Mouse (Mus musculus): ENCODE results near the gene Stx1b. TPM values are rescaled to one million over a fixed set of nuclear protein-coding genes. Genes with fewer than 3 reads are reported as not detected.

Stx1b gene
- polyA plus RNA-seq, 1 experiment from 2014 or later = 7.4 TPM

DNA sequence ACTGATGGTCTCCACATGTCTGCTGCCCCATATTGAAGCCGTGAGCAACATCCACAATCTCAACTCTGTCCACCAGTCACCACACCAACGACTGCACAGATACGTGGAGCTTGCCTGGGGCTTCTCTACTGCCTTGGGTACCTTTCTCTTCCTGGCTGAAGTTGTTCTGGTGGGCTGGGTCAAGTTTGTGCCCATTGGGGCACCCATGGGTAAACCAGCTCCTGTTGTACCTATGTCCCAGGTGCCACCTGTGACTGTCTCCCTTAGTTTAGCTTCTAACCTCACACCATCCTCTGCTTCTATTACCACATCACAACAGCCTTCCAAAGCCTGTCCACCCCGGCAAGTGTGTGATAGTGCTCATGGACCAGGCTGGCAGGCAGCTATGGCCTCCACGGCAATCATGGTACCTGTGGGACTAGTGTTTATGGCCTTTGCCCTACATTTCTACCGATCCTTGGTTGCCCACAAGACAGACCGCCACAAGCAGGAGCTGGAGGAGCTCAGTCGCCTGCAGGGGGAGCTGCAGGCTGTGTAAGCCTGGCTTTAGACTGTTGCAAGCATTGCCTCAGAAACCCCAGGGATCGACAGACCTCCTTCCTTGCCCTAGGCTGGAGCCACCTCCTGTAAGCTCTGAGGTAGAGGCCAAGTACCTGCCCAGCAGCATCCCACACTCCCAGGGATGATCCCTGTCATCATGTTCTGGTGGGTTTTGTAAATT is 50.5 kb downstream of the Stx1b start:
- H3K4me2 ChIP-seq = no peak overlapping the region
- no peak overlapping the region for H3K27ac ChIP-seq
- no peaks in the 10 kb centered on the region for H3K9me3 ChIP-seq
- no peak overlapping the region for H3K9ac ChIP-seq
- no peaks in the 10 kb centered on the region for H3K27me3 ChIP-seq
- H3K4me1 ChIP-seq = peaks cover 36% of the 10 kb centered on the region
- 39% methylated on average over 9 of the region's 9 CpGs for WGBS
- 0 out of 2 replicates have a peak, but pooled peaks cover 5% of the 10 kb centered on the region for H3K36me3 ChIP-seq
- H3K4me3 ChIP-seq = no peak overlapping the region
- ATAC-seq (ENCODE audit: insufficient number of reproducible peaks, insufficient read depth, low FRiP score, low TSS enrichment, low read depth) = no peak

DNA sequence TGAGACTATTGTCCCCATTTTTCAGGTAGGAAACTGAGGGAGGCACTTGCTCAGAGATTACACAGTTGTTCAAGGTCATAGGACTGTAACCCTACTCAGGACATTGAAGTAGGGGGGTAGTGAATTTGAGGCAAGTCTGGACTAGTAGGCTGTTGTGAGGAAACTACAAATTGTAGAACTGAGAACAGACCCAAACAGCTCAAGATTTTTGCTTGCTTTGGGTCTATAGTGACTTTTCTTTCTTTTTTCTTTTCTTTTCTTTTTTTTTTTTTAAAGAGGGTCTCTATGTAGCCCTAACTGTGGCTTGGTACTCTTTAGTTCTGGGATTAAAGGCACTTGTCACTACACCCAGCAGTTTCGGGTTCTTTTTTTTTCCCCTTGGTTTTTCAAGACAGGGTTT is 51.8 kb downstream of the Stx1b start:
- H3K4me3 ChIP-seq = no peak overlapping the region
- H3K4me1 ChIP-seq = peaks cover 36% of the 10 kb centered on the region
- peaks cover 11% of the 10 kb centered on the region for H3K36me3 ChIP-seq
- no peak overlapping the region for H3K27ac ChIP-seq
- H3K9me3 ChIP-seq = no peaks in the 10 kb centered on the region
- WGBS = 94% methylated on average over 1 of the region's 1 CpGs
- no peak overlapping the region for H3K9ac ChIP-seq
- no peak overlapping the region for H3K4me2 ChIP-seq
- no peak for ATAC-seq (ENCODE audit: insufficient number of reproducible peaks, insufficient read depth, low FRiP score, low TSS enrichment, low read depth)
- no peaks in the 10 kb centered on the region for H3K27me3 ChIP-seq

DNA sequence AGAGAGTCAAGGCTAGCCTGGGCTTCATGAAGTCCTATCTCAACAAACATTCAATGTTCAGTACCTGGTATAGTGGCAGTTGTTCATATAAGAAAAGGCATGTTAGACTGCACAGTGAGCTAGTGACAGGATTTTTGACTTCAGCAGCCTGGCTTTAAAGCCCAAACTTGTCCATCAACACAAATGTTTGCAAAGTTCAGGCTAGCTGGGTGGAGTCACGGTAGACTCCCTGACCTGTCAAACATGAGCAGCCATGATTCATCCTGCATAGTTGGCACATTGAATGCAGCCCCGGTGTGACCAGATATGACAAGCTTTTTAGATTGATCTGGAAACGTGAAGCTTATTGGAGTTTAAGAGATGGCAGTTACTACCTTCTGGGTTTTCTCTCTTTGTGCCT is 52.3 kb downstream of the Stx1b start:
- 68% methylated on average over 3 of the region's 3 CpGs for WGBS
- Histone ChIP-seq H3K27me3 (no peaks in the 10 kb centered on the region), H3K4me1 (peaks cover 36% of the 10 kb centered on the region), H3K9me3 (no peaks in the 10 kb centered on the region), H3K9ac (no peak overlapping the region), H3K27ac (no peak overlapping the region), H3K36me3 (peaks cover 15% of the 10 kb centered on the region), H3K4me2 (no peak overlapping the region), H3K4me3 (no peak overlapping the region)
- no peak for ATAC-seq (ENCODE audit: insufficient number of reproducible peaks, insufficient read depth, low FRiP score, low TSS enrichment, low read depth)

DNA sequence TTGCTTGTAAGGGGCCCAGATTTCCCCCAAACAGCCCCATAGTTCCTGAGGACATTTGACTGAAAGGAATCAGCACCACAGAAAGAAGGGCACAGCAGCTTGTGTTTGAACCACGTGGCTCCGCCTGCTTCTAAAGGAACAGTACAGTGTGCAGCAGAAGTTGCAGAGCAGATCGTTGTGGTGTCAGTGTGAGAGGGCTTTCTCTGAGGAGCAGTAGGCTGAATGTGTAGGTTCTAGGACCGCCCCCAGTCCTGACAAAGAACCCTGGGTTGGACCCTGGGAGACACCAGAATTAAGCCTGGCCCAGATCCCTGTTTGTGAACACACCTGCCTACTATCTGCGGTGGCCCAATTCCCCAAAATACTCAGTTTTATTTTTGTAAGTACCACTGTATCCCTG is 53.1 kb downstream of the Stx1b start:
- 0 out of 2 replicates have a peak overlapping the region, but pooled peaks have one; percentile 94 for H3K27ac ChIP-seq
- 70% methylated on average over 5 of the region's 5 CpGs for WGBS
- H3K9ac ChIP-seq = peak overlapping the region; percentile 92; the same call in 1 of the 2 replicates
- peaks cover 23% of the 10 kb centered on the region for H3K36me3 ChIP-seq
- H3K9me3 ChIP-seq = no peaks in the 10 kb centered on the region
- H3K4me2 ChIP-seq = peak overlapping the region; percentile 93
- H3K27me3 ChIP-seq = no peaks in the 10 kb centered on the region
- no peak for ATAC-seq (ENCODE audit: insufficient number of reproducible peaks, insufficient read depth, low FRiP score, low TSS enrichment, low read depth)
- H3K4me3 ChIP-seq = peak overlapping the region; percentile 63; the same call in 1 of the 2 replicates
- H3K4me1 ChIP-seq = peaks cover 36% of the 10 kb centered on the region

DNA sequence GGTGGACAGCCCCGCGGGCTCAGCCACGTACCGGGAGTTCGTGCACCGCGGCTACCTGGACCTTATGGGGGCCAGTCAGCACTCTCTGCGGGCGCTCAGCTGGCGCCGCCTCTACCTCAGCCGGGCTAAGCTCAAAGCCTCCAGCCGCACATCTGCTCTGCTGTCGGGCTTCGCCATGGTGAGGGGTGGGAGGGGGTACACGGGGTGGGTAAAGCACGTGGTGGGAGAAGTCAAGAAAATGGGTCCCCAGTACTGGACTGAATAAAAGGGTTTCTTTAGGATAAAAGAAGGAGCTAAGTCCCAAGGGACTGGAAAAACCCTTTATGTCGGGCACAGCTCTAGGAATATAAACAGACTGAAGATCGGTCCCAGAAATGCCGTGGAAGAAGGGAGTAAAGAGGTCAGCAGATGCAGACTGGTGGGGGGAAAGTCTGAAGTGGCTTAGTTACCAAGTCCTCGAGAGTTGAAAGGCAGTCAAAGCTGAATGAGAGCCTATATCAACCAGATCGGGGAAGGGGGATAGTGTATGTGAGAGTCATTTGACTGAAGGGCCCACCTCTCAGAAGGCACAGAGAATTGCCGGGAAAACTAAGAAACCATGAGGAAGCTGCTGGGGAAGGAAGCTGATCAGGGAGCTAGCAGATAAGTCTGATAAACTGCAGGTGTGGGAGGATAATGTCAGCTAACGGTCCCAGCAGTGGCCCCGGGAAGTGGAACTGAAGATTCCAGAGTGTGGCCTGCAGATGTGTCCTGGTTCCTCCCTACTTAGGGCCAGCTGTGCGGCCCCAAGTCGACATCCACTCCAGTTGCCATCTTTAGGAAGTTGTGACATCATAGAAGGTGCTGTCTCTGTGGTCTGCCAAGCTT is 54.1 kb downstream of the Stx1b start:
- peak; percentile 21; the same call in 1 of the 2 replicates for ATAC-seq (ENCODE audit: insufficient number of reproducible peaks, insufficient read depth, low FRiP score, low TSS enrichment, low read depth)
- Histone ChIP-seq H3K36me3 (peaks cover 33% of the 10 kb centered on the region), H3K27ac (peak overlapping the region; percentile 94), H3K27me3 (no peaks in the 10 kb centered on the region), H3K4me1 (peaks cover 31% of the 10 kb centered on the region), H3K4me3 (peak overlapping the region; percentile 63), H3K9ac (peak overlapping the region; percentile 92), H3K9me3 (no peaks in the 10 kb centered on the region), H3K4me2 (peak overlapping the region; percentile 93)
- 3% methylated on average over 27 of the region's 27 CpGs for WGBS

DNA sequence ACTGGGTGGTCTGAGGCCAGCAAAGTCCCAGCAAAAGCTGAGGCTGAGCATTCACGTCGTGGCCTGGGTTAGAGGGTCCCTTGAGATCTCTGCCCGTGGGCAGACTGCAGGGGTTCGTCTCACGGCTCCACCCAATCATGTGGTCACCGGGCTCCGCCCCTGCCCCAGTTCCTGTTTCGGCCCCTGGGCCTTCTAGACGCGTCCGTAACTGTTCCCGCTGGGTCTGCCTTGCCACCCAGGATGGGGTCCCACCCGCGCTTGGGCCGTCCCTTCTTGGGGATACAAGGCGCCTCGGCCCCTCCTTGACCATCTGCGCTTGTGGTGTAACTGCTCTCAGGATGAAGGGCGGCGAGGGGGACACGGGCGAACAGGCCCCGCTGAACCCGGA is 54.7 kb downstream of the Stx1b start, which contains the start of gene Orai3:
Gene Orai3, plus strand, starts transcription at position 165 of the 388 bp plus-strand sequence.
- H3K9me3 ChIP-seq = no peaks in the 10 kb centered on the region
- WGBS = 1% methylated on average over 24 of the region's 24 CpGs
- peaks cover 39% of the 10 kb centered on the region for H3K36me3 ChIP-seq
- peak within 1 kb of the TSS; percentile 94 for H3K27ac ChIP-seq
- H3K27me3 ChIP-seq = no peaks in the 10 kb centered on the region
- H3K4me3 ChIP-seq = peak within 1 kb of the TSS; percentile 63
- peaks cover 31% of the 10 kb centered on the region for H3K4me1 ChIP-seq
- peak; percentile 67 for ATAC-seq (ENCODE audit: insufficient number of reproducible peaks, insufficient read depth, low FRiP score, low TSS enrichment, low read depth)
- peak within 1 kb of the TSS; percentile 93 for H3K4me2 ChIP-seq
- H3K9ac ChIP-seq = peak within 1 kb of the TSS; percentile 92

DNA sequence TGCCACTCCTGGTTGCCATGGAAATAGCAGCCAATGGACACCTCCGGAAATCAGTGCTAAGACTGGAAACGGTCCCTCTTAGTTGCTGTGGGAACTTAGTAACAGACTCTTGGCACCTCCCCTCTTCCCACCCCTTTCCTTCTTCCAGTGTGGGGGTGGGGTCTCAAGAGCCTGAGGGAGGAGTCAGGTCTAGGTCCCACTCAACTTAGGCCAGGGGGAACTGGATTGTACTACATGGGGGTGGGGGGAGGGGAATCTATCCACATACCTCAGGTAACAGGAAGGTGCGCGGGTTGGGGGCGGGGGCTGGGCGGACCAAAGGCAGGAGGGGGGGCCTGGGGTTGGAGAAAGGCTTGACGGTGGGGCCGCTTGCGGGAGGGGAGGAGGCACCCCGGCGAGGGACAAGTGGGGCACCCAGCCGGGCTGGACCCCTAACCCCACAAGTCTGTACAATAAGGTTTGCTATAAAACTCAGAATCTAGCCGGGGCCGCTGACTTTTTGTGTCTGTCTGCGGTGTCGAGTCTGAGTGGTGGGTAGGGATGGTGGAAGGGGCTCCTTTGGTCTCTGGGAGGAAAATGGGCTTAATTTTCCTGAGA is 55.3 kb downstream of the Stx1b start:
- H3K9ac ChIP-seq = peak overlapping the region; percentile 92

DNA sequence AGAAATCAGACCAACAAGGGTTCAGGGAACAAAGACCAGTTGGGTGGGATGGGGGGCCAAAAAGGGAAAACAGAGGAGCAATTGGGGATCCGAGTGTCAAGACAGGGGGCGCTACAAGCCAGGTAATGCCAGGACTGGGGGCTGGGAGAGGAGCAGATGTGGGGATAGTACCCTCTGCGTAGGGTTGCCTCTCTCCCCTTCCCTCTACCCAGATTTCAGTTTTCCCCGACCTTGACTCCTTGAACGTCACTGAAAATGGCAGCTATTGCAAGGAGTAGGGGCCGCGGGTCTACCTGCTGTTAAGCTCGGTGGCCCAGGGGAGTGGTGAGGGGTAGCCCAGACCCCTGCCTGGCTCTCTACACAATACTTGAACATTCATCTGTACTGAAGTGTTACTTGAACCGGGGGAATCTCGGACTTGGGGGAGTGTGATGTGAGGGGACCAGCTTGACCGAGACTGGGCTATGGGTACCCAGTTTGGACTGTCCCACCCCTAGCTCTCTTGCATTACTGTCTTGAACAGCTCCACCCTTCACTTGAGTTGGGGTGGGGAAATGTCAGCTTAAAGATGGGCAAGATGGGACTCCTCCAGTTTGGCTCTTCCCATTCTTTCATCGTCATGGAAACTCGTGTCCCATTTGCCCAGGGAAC is 55.9 kb downstream of the Stx1b start:
- H3K9ac ChIP-seq = no peak overlapping the region
- H3K36me3 ChIP-seq = peaks cover 51% of the 10 kb centered on the region
- H3K9me3 ChIP-seq = no peaks in the 10 kb centered on the region
- H3K4me1 ChIP-seq = peaks cover 27% of the 10 kb centered on the region
- peak overlapping the region; percentile 94 for H3K27ac ChIP-seq
- no peak; the same call in 1 of the 2 replicates for ATAC-seq (ENCODE audit: insufficient number of reproducible peaks, insufficient read depth, low FRiP score, low TSS enrichment, low read depth)
- no peaks in the 10 kb centered on the region for H3K27me3 ChIP-seq
- H3K4me3 ChIP-seq = peak overlapping the region; percentile 63
- WGBS = 48% methylated on average over 13 of the region's 13 CpGs
- peak overlapping the region; percentile 93 for H3K4me2 ChIP-seq

More for the DNA sequence above, 55.3 kb downstream of the Stx1b start:
- under 1% methylated on average over 16 of the region's 16 CpGs for WGBS
- peak overlapping the region; percentile 63 for H3K4me3 ChIP-seq
- H3K4me2 ChIP-seq = peak overlapping the region; percentile 93
- H3K27me3 ChIP-seq = no peaks in the 10 kb centered on the region
- no peaks in the 10 kb centered on the region for H3K9me3 ChIP-seq
- peaks cover 30% of the 10 kb centered on the region for H3K4me1 ChIP-seq
- ATAC-seq (ENCODE audit: insufficient number of reproducible peaks, insufficient read depth, low FRiP score, low TSS enrichment, low read depth) = peak; percentile 87
- H3K36me3 ChIP-seq = peaks cover 45% of the 10 kb centered on the region
- peak overlapping the region; percentile 94 for H3K27ac ChIP-seq

DNA sequence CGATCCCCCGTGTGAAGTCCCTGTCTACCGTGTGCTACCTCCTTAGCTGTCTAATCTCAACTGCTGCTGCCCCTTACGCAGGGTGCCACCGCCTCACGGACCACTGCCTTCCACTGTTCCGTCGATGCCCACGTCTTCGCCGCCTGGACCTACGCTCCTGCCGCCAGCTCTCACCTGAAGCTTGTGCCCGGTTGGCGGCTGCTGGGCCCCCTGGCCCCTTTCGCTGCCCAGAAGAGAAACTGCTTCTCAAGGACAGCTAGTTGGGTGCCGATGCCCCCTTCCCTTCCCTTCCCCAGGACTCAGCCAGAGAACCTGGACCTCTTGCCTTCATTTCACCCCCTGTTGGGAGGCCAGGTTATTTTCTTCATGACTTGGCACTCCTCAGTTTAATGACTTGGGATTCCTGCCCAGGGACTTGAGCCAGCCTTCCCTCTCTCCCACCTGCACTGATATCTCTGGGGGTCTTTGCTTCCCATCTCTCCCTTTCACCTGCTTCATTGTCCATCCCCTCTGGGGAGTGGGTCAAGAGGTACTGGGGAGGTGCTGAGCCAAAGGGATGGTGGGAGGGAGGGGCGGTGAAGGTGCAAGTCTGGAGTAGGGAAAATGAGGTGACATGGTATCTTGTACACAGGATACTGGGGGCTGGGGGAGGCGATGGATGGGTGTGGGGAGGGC is 56.5 kb downstream of the Stx1b start:
- WGBS = 92% methylated on average over 19 of the region's 19 CpGs

DNA sequence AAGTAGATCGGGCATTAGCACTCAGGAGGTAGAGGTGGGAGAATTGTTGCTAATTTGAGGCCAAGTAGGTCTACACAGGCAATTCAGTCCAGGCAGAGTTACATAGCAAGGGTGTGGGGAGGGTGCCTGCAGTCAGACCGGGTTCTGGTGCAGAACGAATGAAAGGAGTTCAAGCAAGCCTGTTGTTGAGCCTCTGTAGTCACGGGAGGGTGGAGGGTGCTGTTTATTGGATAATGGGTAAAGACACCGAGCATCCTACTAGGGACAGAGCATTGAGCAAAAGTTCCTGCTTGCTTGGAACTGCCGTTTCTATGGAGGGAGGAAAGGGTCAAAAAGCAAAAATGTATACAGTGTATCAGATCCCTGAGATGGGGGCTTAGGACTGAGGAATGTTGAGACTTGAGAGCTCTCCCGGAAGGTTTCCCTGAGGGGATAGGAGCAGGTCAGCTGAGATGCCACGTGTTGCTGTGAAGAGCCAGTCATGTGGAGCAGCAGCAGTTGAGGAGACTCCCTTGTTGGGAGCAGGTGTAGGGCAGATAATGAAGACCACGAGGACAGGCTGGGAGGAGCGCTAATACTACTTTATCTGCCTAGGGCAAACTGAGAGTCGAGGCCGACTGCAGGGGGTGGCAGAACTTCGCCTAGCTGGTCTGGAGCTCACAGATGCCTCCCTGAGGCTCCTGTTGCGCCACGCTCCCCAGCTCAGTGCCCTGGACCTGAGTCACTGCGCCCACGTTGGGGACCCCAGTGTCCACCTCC is 57.3 kb downstream of the Stx1b start:
- Histone ChIP-seq H3K36me3 (peaks cover 61% of the 10 kb centered on the region), H3K27ac (no peak overlapping the region), H3K4me1 (peaks cover 27% of the 10 kb centered on the region), H3K27me3 (no peaks in the 10 kb centered on the region), H3K4me2 (no peak overlapping the region), H3K4me3 (no peak overlapping the region), H3K9ac (no peak overlapping the region), H3K9me3 (no peaks in the 10 kb centered on the region)
- ATAC-seq (ENCODE audit: insufficient number of reproducible peaks, insufficient read depth, low FRiP score, low TSS enrichment, low read depth) = no peak
- 68% methylated on average over 17 of the region's 17 CpGs for WGBS

More for the DNA sequence above, 56.5 kb downstream of the Stx1b start:
- no peaks in the 10 kb centered on the region for H3K9me3 ChIP-seq
- no peak overlapping the region for H3K9ac ChIP-seq
- H3K36me3 ChIP-seq = peaks cover 55% of the 10 kb centered on the region
- no peaks in the 10 kb centered on the region for H3K27me3 ChIP-seq
- no peak overlapping the region for H3K4me2 ChIP-seq
- peaks cover 27% of the 10 kb centered on the region for H3K4me1 ChIP-seq
- H3K4me3 ChIP-seq = no peak overlapping the region
- no peak for ATAC-seq (ENCODE audit: insufficient number of reproducible peaks, insufficient read depth, low FRiP score, low TSS enrichment, low read depth)
- H3K27ac ChIP-seq = 0 out of 2 replicates have a peak overlapping the region, but pooled peaks have one; percentile 94

Data from embryonic facial prominence, embryonic 13.5 days (tissue).